Mouse (Mus musculus): ENCODE results near the gene Olfr1193. TPM values are rescaled to one million over a fixed set of nuclear protein-coding genes. Genes with fewer than 3 reads are reported as not detected.
"Not testable (repeated sequence)": the region's sequence is repeated elsewhere in the genome, so short reads cannot be mapped to it uniquely, and the experiment has no call there.

Gene Olfr1193
- not detected in 2 replicates for polyA plus RNA-seq (2014; fragmentation: Nextera tagmentation; extraction: Ambion mirVana)

GRCm38 (mm10) chr2:88675328-88675727 lies at the start of gene Olfr1193:
Gene Olfr1193 (plus strand): TSS chr2:88675628.
- not testable (repeated sequence) for H3K27me3 ChIP-seq (replicated peaks; ENCODE audit: control insufficient read depth, insufficient read depth, low read length); H3K36me3 ChIP-seq (ENCODE audit: control insufficient read depth, insufficient read depth, low read length); H3K27ac ChIP-seq (ENCODE audit: low read depth, low read length); H3K9me3 ChIP-seq (replicated peaks; ENCODE audit: control insufficient read depth, low read length); H3K4me1 ChIP-seq (ENCODE audit: control insufficient read depth, insufficient read depth, low read length); H3K9ac ChIP-seq (ENCODE audit: low read length); DNase-seq (ENCODE audit: low spot score); ATAC-seq; H3K4me3 ChIP-seq (ENCODE audit: low read depth, low read length); H3K4me2 ChIP-seq (ENCODE audit: low read length)

- 88% methylated on average over 1 of the region's 1 CpGs for WGBS
- ATAC-seq, result not testable (repeated sequence)
Measured at GRCm38 (mm10) chr2:88640242-88640641, 35.2 kb upstream of the Olfr1193 start, which contains the start of gene Olfr1191-ps1. Gene Olfr1191-ps1 (plus strand): TSS chr2:88640542.

GRCm38 (mm10) chr2:88648209-88648608 lies 27.2 kb upstream of the Olfr1193 start, which contains the start of gene Olfr1192-ps1:
Gene Olfr1192-ps1 (plus strand): TSS chr2:88648509.
- H3K9me3 ChIP-seq (replicated peaks; ENCODE audit: control insufficient read depth, low read length), result no peaks in the 10 kb centered on the region
- no peak within 1 kb of the TSS for H3K27ac ChIP-seq (ENCODE audit: low read depth, low read length)
- DNase-seq (ENCODE audit: low spot score) (no peak), ATAC-seq (no peak)
- no peak within 1 kb of the TSS for H3K4me2 ChIP-seq (ENCODE audit: low read length)
- no peaks in the 10 kb centered on the region for H3K4me1 ChIP-seq (ENCODE audit: control insufficient read depth, insufficient read depth, low read length)
- H3K27me3 ChIP-seq (replicated peaks; ENCODE audit: control insufficient read depth, insufficient read depth, low read length), result no peaks in the 10 kb centered on the region
- no peaks in the 10 kb centered on the region for H3K36me3 ChIP-seq (ENCODE audit: control insufficient read depth, insufficient read depth, low read length)
- whole genome bisulfite sequencing, result 57% methylated on average over 1 of the region's 1 CpGs
- no peak within 1 kb of the TSS for H3K9ac ChIP-seq (ENCODE audit: low read length)
- no peak within 1 kb of the TSS for H3K4me3 ChIP-seq (ENCODE audit: low read depth, low read length)

More at GRCm38 (mm10) chr2:88640242-88640641, 35.2 kb upstream of the Olfr1193 start, which contains the start of gene Olfr1191-ps1:
- not testable (repeated sequence) for H3K36me3 ChIP-seq (ENCODE audit: control insufficient read depth, insufficient read depth, low read length); H3K9ac ChIP-seq (ENCODE audit: low read length); H3K4me3 ChIP-seq (ENCODE audit: low read depth, low read length); H3K27me3 ChIP-seq (replicated peaks; ENCODE audit: control insufficient read depth, insufficient read depth, low read length); H3K27ac ChIP-seq (ENCODE audit: low read depth, low read length); H3K4me1 ChIP-seq (ENCODE audit: control insufficient read depth, insufficient read depth, low read length); H3K4me2 ChIP-seq (ENCODE audit: low read length); DNase-seq (ENCODE audit: low spot score); H3K9me3 ChIP-seq (replicated peaks; ENCODE audit: control insufficient read depth, low read length)

GRCm38 (mm10) chr2:88689087-88689486 lies 13.7 kb downstream of the Olfr1193 start, which contains the start of gene Olfr1195:
Gene Olfr1195 (minus strand): TSS chr2:88689187.
- DNase-seq (ENCODE audit: low spot score) (no peak), ATAC-seq (no peak)
- H3K9ac ChIP-seq (ENCODE audit: low read length), result no peak within 1 kb of the TSS
- H3K4me1 ChIP-seq (ENCODE audit: control insufficient read depth, insufficient read depth, low read length), result no peaks in the 10 kb centered on the region
- no peak within 1 kb of the TSS for H3K27ac ChIP-seq (ENCODE audit: low read depth, low read length)
- H3K4me3 ChIP-seq (ENCODE audit: low read depth, low read length), result no peak within 1 kb of the TSS
- no peak within 1 kb of the TSS for H3K4me2 ChIP-seq (ENCODE audit: low read length)
- no peaks in the 10 kb centered on the region for H3K36me3 ChIP-seq (ENCODE audit: control insufficient read depth, insufficient read depth, low read length)
- no peaks in the 10 kb centered on the region for H3K9me3 ChIP-seq (replicated peaks; ENCODE audit: control insufficient read depth, low read length)
- no peaks in the 10 kb centered on the region for H3K27me3 ChIP-seq (replicated peaks; ENCODE audit: control insufficient read depth, insufficient read depth, low read length)

- H3K4me3 ChIP-seq (ENCODE audit: low read depth, low read length), result no peak within 1 kb of the TSS
- no peak within 1 kb of the TSS for H3K4me2 ChIP-seq (ENCODE audit: low read length)
- no peaks in the 10 kb centered on the region for H3K9me3 ChIP-seq (replicated peaks; ENCODE audit: control insufficient read depth, low read length)
- H3K9ac ChIP-seq (ENCODE audit: low read length), result no peak within 1 kb of the TSS
- no peaks in the 10 kb centered on the region for H3K36me3 ChIP-seq (ENCODE audit: control insufficient read depth, insufficient read depth, low read length)
- DNase-seq (ENCODE audit: low spot score) (no peak), ATAC-seq (no peak)
- no peaks in the 10 kb centered on the region for H3K4me1 ChIP-seq (ENCODE audit: control insufficient read depth, insufficient read depth, low read length)
- WGBS, result 82% methylated on average over 2 of the region's 2 CpGs
- H3K27me3 ChIP-seq (replicated peaks; ENCODE audit: control insufficient read depth, insufficient read depth, low read length), result no peaks in the 10 kb centered on the region
- no peak within 1 kb of the TSS for H3K27ac ChIP-seq (ENCODE audit: low read depth, low read length)
Measured at GRCm38 (mm10) chr2:88704497-88704896, 29.1 kb downstream of the Olfr1193 start, which contains the start of gene Olfr1196. Gene Olfr1196 (minus strand): TSS chr2:88704597.

Other genes with a start within 250 kb of the Olfr1193 start
- gene Olfr1181, start 249.5 kb upstream of the Olfr1193 start, polyA plus RNA-seq (2014; fragmentation: Nextera tagmentation; extraction: Ambion mirVana), result not detected in 2 replicates
- not detected in 2 replicates for gene Gm13757, start 226.5 kb upstream of the Olfr1193 start, polyA plus RNA-seq (2014; fragmentation: Nextera tagmentation; extraction: Ambion mirVana)
- not detected in 2 replicates for gene Olfr1183, start 220.8 kb upstream of the Olfr1193 start, polyA plus RNA-seq (2014; fragmentation: Nextera tagmentation; extraction: Ambion mirVana)
- not detected in 2 replicates for gene Olfr1184, start 192.0 kb upstream of the Olfr1193 start, polyA plus RNA-seq (2014; fragmentation: Nextera tagmentation; extraction: Ambion mirVana)
- gene Olfr1185-ps1, start 182.3 kb upstream of the Olfr1193 start, polyA plus RNA-seq (2014; fragmentation: Nextera tagmentation; extraction: Ambion mirVana), result not detected in 2 replicates
- not detected in 2 replicates for gene Olfr1186, start 157.1 kb upstream of the Olfr1193 start, polyA plus RNA-seq (2014; fragmentation: Nextera tagmentation; extraction: Ambion mirVana)
- not detected in 2 replicates for gene Olfr1188, start 118.7 kb upstream of the Olfr1193 start, polyA plus RNA-seq (2014; fragmentation: Nextera tagmentation; extraction: Ambion mirVana)
- not detected in 2 replicates for gene Olfr1189, start 89.2 kb upstream of the Olfr1193 start, polyA plus RNA-seq (2014; fragmentation: Nextera tagmentation; extraction: Ambion mirVana)
- not detected in 2 replicates for gene Olfr1191-ps1, start 35.1 kb upstream of the Olfr1193 start, polyA plus RNA-seq (2014; fragmentation: Nextera tagmentation; extraction: Ambion mirVana)
- gene Olfr1192-ps1, start 27.1 kb upstream of the Olfr1193 start, polyA plus RNA-seq (2014; fragmentation: Nextera tagmentation; extraction: Ambion mirVana), result not detected in 2 replicates
- not detected in 2 replicates for gene Olfr1195, start 13.6 kb downstream of the Olfr1193 start, polyA plus RNA-seq (2014; fragmentation: Nextera tagmentation; extraction: Ambion mirVana)
- not detected in 2 replicates for gene Olfr1196, start 29.0 kb downstream of the Olfr1193 start, polyA plus RNA-seq (2014; fragmentation: Nextera tagmentation; extraction: Ambion mirVana)
- gene Olfr1197, start 56.7 kb downstream of the Olfr1193 start, polyA plus RNA-seq (2014; fragmentation: Nextera tagmentation; extraction: Ambion mirVana), result not detected in 2 replicates
- gene Olfr1198, start 75.7 kb downstream of the Olfr1193 start, polyA plus RNA-seq (2014; fragmentation: Nextera tagmentation; extraction: Ambion mirVana), result not detected in 2 replicates
- not detected in 2 replicates for gene Olfr1199, start 84.8 kb downstream of the Olfr1193 start, polyA plus RNA-seq (2014; fragmentation: Nextera tagmentation; extraction: Ambion mirVana)
- not detected in 2 replicates for gene Olfr1200, start 94.9 kb downstream of the Olfr1193 start, polyA plus RNA-seq (2014; fragmentation: Nextera tagmentation; extraction: Ambion mirVana)
- gene Olfr1201, start 117.4 kb downstream of the Olfr1193 start, polyA plus RNA-seq (2014; fragmentation: Nextera tagmentation; extraction: Ambion mirVana), result not detected in 2 replicates
- gene Olfr1202, start 138.9 kb downstream of the Olfr1193 start, polyA plus RNA-seq (2014; fragmentation: Nextera tagmentation; extraction: Ambion mirVana), result not detected in 2 replicates
- not detected in 2 replicates for gene Olfr1205, start 154.1 kb downstream of the Olfr1193 start, polyA plus RNA-seq (2014; fragmentation: Nextera tagmentation; extraction: Ambion mirVana)
- gene Olfr1204, start 173.7 kb downstream of the Olfr1193 start, polyA plus RNA-seq (2014; fragmentation: Nextera tagmentation; extraction: Ambion mirVana), result not detected in 2 replicates
- not detected in 2 replicates for gene Olfr1206, start 187.6 kb downstream of the Olfr1193 start, polyA plus RNA-seq (2014; fragmentation: Nextera tagmentation; extraction: Ambion mirVana)
- not detected in 2 replicates for gene Olfr1208, start 226.7 kb downstream of the Olfr1193 start, polyA plus RNA-seq (2014; fragmentation: Nextera tagmentation; extraction: Ambion mirVana)
- gene Olfr1209, start 239.5 kb downstream of the Olfr1193 start, polyA plus RNA-seq (2014; fragmentation: Nextera tagmentation; extraction: Ambion mirVana), result not detected in 2 replicates